Mouse (Mus musculus) mouse embryonic stem cell (cell line): Measurements from ENCODE around the gene 4933414I15Rik.

Experiments
- in situ Hi-C, 2 experiments: fragments of 300-500 bp; cut with MboI; formaldehyde crosslinking; loops; 1 replicate in 1 of 2; 3 replicates in 1 of 2; pipeline ENCODE4 v1.14.3; 2019 to 2020; ENCODE audit warnings: low sequenced_read_pairs in 2 of 2, low pct_unique_long_range_greater_than_20kb in 1 of 2, mixed read lengths in 1 of 2; ENCODE audit not compliant: unreplicated experiment in 1 of 2

The 4933414I15Rik gene

DNA sequence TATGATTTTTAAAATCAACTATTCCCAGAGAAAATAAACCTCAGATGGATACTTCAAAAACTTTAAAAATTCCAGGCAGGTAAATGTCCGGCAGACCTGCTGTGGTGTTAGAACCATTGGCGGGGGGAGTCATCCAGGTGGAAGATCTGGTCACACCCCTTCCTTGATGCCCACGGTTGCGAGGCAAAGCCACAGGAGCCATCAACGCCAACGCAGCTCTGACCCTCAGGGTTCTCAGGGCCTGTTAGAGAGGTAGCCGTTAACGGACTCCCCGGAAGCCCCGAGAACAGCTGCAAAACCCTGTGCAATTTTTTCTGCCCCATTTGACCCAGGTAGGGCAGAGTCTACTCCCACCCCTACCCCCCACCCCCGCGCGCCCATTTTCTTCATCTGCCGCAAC lies at the start of gene 4933414I15Rik:
Gene 4933414I15Rik (minus strand): TSS at position 260 of the 400 bp plus-strand sequence.
- in situ Hi-C loops = loop anchor here (5.0 to 25.0 kb wide), 4 partner anchors 109 to 594 kb away; partner anchors contain the start of genes BC049762 (in 1 of the 2), Clk4 (in 1 of the 2) and Zfp354a (in 1 of the 2)

GRCm38 (mm10) chr11:50981667-50982066 lies 38.1 kb upstream of the 4933414I15Rik start, which contains the start of gene Olfr1377:
Gene Olfr1377 (plus strand): TSS chr11:50981967.
- in situ Hi-C loops = no loop called here

DNA sequence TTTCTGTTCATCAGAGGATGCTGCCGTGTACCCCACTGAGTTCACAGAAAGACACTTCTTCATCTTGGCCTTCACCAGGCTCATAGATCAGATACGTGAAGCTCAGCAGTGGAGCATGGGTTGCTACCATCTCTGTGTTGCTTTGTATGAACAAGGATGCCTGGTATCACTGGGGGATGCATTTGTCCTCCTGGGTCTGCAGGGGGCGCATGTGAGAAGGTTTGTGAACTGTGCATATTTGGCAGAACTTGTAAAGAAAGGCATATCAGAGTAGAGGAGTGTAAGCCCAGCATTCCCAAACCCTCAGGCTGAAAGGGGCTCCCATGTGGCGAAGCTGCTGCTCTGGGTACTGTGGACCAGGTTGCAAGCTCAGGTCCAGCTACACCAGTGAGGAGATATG lies 33.7 kb upstream of the 4933414I15Rik start:
- in situ Hi-C loops = no loop called here

- in situ Hi-C loops = no loop called here
Observed at GRCm38 (mm10) chr11:50966230-50966629, 22.7 kb upstream of the 4933414I15Rik start, which contains the start of gene Olfr1378. Gene Olfr1378 (plus strand): TSS chr11:50966530.

- in situ Hi-C loops = no loop called here
Observed at GRCm38 (mm10) chr11:50964886-50965285, 21.3 kb upstream of the 4933414I15Rik start.

DNA sequence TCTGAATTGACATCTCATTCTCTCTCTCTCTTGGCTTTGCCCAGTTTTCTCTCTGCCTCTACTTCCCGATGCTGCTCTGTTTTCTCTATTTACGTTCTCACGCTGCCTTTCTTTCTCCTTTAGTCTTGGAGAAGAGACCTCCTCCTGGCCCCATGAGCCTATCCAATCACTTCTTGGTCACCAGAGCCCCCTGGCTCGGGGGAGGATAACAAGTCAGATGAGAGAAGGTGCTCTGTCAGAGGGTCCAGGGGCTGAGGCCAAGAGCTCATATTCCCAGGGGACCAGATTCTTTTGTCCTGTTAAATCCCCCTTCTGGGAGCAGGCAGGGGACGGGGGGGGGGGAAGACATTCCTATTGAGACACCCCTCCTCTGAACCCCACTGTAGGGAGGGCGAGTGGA lies 10.1 kb upstream of the 4933414I15Rik start, which contains the start of gene Prop1:
Gene Prop1 (minus strand): TSS at position 101 of the 400 bp plus-strand sequence.
- in situ Hi-C loops = no loop called here

DNA sequence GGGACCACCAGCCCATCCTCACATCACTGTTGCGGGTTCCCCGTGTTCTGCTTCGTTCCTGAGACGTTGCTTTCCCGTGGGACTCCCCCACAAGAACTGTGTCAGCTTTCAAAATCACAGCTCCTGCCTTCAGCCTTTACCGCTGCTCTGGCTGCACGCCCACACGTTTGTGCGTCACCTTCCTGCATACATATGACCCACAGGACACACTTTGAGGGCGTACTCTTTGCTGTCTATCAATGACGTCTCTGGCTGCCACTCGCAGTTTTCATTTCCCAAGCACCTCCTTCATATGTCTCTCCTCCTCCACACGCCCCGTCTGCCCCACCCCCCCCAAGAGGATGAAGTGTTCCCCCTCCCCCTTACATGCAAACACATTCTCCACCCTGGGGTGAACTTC lies 8.7 kb upstream of the 4933414I15Rik start:
- in situ Hi-C loops = no loop called here

GRCm38 (mm10) chr11:50942386-50942785 lies 1.2 kb downstream of the 4933414I15Rik start:
- in situ Hi-C loops = loop anchor here (5.0 to 25.0 kb wide), 4 partner anchors 110 to 595 kb away; partner anchors contain the start of genes BC049762 (in 1 of the 2), Clk4 (in 1 of the 2) and Zfp354a (in 1 of the 2)

- in situ Hi-C loops = loop anchor here (5.0 to 25.0 kb wide), 4 partner anchors 113 to 598 kb away; partner anchors contain the start of genes BC049762 (in 1 of the 2), Clk4 (in 1 of the 2) and Zfp354a (in 1 of the 2)
Observed at GRCm38 (mm10) chr11:50939621-50940366, 3.8 kb downstream of the 4933414I15Rik start.

DNA sequence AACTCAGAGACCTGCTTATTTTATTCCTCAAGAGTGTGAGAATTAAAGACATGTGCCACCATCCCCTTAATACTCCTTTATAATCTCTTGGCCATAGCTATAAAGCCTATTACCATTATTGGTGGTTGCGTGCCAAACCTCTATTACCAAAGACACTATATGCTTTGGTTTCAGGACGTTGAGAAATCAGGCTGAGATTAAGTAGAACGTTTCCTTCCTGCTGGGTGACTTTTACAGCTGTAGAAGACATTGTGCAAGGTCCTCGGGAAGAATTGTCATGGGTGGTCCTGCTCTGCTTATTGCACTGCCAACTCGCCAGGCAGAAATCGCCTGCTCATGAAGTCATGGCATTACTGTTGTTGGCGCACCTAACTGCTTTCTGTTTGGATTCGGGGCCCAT lies 5.1 kb downstream of the 4933414I15Rik start:
- in situ Hi-C loops = loop anchor here (25.0 kb wide), 2 partner anchors 324 to 599 kb away; partner anchors contain the start of genes BC049762 (in 1 of the 2) and Clk4 (in 1 of the 2)

DNA sequence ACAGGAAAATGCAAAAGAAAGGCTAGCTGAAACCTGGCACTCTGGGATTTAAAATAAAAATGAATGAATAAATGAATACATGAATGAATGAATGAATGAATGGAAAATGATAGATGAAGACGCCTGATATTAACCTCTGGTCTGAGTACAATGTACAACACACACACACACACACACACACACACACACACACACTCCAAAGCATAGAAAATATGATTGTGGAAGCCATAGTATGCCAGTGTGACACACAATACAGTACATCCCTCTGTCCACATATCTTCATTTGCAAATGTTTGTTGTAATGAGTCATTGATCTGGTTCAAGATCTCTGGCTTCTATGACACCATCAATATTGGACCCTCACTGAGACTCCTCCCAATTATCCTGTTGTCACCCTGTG lies 11.5 kb downstream of the 4933414I15Rik start:
- in situ Hi-C loops = loop anchor here (25.0 kb wide), 2 partner anchors 330 to 605 kb away; partner anchors contain the start of genes BC049762 (in 1 of the 2) and Clk4 (in 1 of the 2)

- in situ Hi-C loops = loop anchor here (25.0 kb wide), 2 partner anchors 331 to 606 kb away; partner anchors contain the start of genes BC049762 (in 1 of the 2) and Clk4 (in 1 of the 2)
Observed at GRCm38 (mm10) chr11:50931451-50931866, 12.1 kb downstream of the 4933414I15Rik start, which contains the start of gene Zfp354b. Gene Zfp354b (minus strand): TSS chr11:50931633.

DNA sequence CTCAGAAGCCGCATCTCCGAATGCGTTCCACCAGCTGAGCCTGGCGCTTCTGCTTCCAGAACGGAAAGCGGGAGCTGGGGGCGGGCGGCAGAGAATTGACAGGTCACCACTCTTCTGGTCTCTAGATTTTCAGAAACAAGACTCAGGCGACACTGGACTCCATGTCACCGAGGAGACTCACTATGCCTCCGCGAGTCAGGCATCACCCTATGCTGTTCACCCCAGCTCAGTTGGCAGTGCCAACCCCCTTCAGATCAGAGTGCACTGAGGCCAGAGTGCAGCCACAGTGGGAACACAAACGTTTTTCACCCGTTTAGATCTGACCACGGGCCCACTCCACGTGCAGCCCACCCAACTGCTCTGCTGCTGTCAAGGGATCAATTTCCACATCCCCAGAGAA lies 12.5 kb downstream of the 4933414I15Rik start:
- in situ Hi-C loops = loop anchor here (25.0 kb wide), 2 partner anchors 331 to 606 kb away; partner anchors contain the start of genes BC049762 (in 1 of the 2) and Clk4 (in 1 of the 2)

GRCm38 (mm10) chr11:50930469-50931014 lies 13.0 kb downstream of the 4933414I15Rik start:
- in situ Hi-C loops = loop anchor here (25.0 kb wide), 2 partner anchors 332 to 607 kb away; partner anchors contain the start of genes BC049762 (in 1 of the 2) and Clk4 (in 1 of the 2)

GRCm38 (mm10) chr11:50915671-50916320 lies 27.8 kb downstream of the 4933414I15Rik start, which contains the start of gene Zfp2:
Gene Zfp2 (minus strand): TSS chr11:50916165.
- in situ Hi-C loops = no loop called here

DNA sequence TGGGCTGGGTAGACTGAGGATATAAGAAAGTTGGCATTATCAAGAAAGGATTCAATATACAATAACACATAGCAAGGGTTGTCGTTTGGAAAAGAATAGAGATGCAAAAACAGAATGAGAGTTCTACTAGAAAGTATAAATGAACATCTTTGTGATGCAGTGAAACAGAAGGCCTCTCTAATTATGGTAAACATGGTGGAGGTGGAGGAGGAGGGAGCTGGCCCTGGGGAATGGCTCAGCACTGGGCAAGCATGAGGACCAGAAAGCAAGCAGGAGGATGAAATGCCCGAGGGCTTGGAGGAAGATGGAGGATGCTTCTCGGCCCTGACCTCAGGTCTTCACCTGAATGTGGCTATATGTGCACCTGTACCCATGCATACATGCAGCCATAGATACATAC lies 29.1 kb downstream of the 4933414I15Rik start:
- in situ Hi-C loops = no loop called here

DNA sequence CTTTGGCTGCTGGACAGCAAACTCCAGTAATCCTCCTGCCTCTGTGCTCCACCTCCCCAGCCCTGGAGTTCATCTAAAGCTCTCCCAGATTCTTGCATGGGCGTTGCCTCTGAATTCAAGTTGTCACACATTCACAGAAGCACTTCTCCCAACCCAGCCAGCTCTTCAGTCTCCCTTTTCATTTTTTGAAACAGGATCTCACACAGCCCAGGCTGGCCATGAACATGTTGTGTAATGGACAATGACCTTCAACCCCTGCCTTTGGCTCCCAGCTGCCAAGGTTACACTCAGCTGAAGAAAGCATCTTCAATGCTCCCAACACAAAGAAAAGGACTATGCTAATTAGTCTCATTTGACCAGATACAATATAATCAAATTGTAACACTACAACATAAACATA lies 30.3 kb downstream of the 4933414I15Rik start:
- in situ Hi-C loops = no loop called here

DNA sequence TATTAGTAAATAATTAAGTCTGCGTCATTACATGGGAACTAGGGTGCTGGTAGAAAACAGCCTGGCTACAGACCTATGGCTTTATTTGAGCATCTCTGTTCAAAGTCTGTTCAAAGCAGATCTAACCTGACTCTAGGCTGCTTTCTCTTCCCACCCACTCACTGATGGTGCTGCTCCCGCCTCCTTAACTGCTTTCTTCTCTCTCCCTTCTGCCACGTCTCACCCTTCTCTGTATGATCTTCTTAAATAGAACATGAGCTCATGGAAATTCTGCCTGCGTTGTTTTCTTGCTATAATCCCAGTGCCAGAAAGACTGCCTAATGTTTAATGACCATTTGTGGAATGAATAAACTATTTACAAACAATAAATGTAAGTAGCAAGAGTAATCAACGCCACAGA lies 35.4 kb downstream of the 4933414I15Rik start:
- in situ Hi-C loops = no loop called here
